Mouse (Mus musculus) gastrocnemius, postnatal 14 days (tissue): ENCODE measurements around the gene Hspa12a. TPM values are rescaled to one million over a fixed set of nuclear protein-coding genes. Genes with fewer than 3 reads are reported as not detected.
"Not testable (repeated sequence)": the region's sequence is repeated elsewhere in the genome, so short reads cannot be mapped to it uniquely, and the experiment has no call there.

ENCODE experiments used
- DNase-seq: peaks from one replicate; pipeline ENCODE4 v3.0.0; 2021; ENCODE audit warnings: mixed read lengths
- intact Hi-C: fragments of 180-260 bp; cut with DNase I; formaldehyde crosslinking; loops from one replicate; pipeline ENCODE4 v1.15.1; 2025; ENCODE audit warnings: low total_unique reads
- total RNA-seq, 2 experiments: library from RNA; stranded (reverse); gene quantifications; 2 replicates each; pipeline ENCODE4 v1.2.3; 2021

Hspa12a gene
- total RNA-seq, 2 experiments from 2014 or later = 8.6 to 13.4 TPM

DNA sequence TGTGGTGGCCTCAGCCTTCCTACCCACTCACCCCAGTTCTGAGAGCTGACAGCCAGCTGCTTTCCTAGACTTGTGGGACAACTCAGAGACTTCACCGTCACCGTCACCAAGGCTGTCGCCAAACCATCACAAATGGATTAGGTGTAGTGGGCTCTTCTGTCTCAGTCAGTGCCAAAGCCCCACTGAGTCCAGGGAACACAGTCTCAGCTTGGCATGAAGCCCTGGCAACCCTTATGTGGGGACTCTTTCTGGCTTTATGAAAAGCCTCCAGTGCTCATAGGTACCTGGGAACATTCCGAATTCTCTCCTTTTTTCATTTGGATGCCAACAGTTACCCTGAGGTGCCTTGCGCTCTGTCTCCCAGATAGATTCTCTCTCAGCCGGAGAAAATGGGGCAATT is 30.2 kb downstream of the Hspa12a start:
- intact Hi-C loops = loop anchor here (2.0 kb wide), 1 partner anchor 294 kb away; no protein-coding TSS in a partner anchor

DNA sequence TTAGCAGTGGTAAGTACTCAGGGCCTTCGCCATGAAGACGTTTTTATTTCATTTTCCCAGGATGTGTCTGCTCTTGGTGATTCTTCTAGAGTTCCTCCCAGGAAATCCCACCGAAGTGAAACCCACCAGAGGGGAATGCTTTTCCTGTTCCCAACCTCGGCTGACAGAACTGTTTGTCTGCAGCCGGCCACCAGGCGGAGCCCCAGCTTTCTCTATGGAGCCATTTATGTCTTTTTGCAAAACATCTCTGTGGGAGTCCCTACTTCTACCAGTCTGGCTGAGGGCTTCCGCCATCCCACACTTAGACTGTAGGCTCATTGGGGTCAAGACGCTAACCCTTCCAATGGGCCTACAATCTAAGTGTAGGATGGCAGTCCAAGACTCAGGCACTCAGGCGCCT is 32.1 kb downstream of the Hspa12a start:
- intact Hi-C loops = loop anchor here (2.0 kb wide), 1 partner anchor 287 kb away; no protein-coding TSS in a partner anchor
- peak; percentile 66 for DNase-seq

More for the DNA sequence above, 30.2 kb downstream of the Hspa12a start:
- no peak for DNase-seq

DNA sequence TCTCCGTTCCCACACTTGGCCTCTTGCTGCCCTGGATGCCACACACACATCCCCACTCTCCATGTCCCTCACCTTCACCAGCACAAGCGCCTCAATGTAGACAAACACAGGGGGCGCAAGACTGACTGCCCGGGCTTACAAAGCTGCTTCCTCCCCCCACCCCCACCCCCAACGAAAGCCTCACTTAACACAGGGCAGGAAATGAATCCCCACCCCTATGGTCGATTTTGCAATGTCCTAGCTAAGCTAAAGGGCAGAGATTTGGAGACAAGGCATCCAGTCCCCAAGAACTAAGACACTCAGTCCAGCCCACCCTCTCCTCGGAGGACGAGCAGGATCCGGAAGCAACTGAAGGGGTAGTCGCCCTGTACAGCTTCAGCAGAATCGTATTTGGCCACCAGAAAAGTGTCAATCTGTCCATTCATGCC is 32.5 kb downstream of the Hspa12a start:
- no peak for DNase-seq

DNA sequence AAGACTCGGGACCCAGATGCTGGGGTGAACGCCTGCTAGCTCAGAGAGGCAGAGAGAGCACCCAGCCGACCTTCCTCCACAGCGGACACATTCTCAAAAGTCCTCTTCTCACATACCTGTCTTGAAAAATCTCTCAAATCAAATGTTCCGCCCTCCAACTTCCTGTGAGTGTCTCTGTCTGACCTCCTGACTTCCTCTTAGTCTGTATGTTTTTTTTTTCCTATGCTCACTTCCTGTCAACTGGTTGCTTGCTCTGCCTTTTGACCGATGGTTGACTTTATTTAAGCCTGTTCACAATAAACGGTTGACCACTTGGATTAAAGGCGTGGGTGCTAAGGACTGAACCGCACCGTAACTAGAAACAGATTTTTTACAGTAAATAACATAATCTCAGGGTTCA is 35.4 kb downstream of the Hspa12a start:
- DNase-seq = no peak
- intact Hi-C loops = no loop called here

More for the DNA sequence above, 32.5 kb downstream of the Hspa12a start:
- intact Hi-C loops = loop anchor here (2.0 kb wide), 1 partner anchor 288 kb away; no protein-coding TSS in a partner anchor

DNA sequence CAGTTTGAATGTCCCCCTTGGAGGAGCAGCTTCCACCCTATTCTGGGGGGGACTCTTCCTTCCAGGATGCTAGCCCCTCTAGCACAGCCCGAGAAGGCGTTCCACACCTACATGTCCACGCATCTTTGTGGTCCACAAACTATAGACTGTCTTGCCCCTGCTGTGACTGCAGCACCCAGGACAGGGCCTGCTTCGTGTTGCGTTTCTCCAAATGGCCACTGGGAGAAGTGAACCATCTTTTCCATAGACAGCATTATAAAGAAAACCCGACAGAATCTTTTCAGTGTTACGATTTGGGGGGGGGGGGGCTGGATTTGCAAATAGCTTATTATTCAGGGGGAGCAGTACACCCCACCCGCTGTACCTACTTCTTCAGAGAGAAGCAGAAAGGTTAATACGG is 36.8 kb downstream of the Hspa12a start:
- intact Hi-C loops = no loop called here
- DNase-seq = no peak

DNA sequence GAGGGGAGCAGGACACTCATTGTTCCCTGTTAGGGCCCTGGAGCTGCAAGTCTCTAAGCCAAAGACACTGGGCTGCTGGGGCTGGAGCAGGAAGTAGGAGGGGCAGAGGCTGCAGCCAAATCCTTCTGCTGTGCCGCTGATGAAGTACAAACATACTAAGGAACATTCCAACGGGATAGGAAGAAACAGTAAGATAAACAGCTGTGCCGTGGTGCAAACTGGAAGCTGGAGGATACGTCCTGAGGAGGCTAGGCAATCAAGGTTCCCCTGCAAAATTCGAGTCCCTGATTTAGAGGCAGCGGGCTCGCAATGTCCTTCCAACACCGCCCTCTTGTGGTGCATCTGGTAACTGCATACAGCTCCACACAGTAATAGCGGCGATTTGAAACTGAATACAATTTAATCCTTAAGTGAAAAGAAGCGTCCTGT is 39.5 kb downstream of the Hspa12a start:
- DNase-seq = peak; percentile 81

DNA sequence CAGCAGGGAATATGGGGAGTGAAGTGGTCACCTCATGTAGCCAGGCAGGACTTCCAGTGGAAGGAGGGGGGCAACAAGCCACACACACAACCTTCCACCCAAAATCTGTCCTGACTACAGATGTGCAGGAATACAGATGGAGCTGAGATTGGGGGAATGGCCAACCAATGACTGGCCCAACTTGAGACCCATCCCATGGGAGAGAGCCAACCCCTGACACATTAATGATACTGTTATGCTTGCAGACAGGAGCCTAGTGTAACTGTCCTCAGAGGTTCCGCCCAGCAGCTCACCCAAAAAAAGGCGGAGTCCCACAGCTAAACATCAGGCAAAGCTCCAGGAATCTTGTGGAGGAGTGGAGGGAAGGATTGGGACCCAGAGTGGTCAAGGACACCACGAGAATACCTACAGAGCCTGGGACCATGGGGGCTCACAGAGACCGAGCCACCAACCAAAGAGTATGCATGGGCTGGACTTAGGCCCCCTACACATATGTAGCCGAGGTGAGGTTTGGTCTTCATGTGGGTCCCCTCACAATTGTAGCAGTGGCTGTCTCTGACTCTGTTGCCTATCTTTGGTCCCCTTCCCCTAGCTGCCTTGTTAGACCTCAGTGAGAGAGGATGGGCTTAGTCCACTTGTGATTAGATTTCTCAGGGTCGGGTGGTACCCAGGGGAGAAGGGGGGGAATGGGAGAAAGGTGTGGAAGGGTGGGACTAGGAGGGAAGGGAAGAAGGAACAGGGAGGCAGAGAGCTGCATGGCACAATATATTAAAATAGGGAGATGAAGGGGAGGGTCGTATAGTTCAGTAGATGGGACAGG is 40.2 kb downstream of the Hspa12a start:
- intact Hi-C loops = loop anchor here (2.0 kb wide), 1 partner anchor 92 kb away; no protein-coding TSS in a partner anchor

More for the DNA sequence above, 39.5 kb downstream of the Hspa12a start:
- intact Hi-C loops = loop anchor here (2.0 kb wide), 1 partner anchor 93 kb away; no protein-coding TSS in a partner anchor

DNA sequence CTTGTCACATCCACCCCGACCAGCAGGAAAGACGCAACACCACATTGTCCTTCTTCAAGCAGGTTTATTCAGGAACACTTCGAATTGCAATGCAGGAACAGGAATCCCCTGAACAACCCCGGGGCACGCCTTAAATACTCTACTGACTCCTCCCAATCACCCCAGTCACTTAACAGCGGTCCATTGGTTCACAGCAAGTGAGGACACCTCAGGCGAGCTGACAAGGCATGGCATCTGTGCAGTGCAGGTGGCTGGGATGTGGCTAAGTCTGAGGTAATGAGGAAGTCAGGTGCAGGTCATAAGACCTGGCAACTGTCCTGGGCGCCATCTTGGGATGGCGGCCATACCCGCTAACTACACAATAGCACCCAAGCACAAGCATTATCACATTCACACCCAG is 43.0 kb downstream of the Hspa12a start:
- intact Hi-C loops, DNase-seq: not testable (repeated sequence)

More for the DNA sequence above, 40.2 kb downstream of the Hspa12a start:
- DNase-seq = no peak

DNA sequence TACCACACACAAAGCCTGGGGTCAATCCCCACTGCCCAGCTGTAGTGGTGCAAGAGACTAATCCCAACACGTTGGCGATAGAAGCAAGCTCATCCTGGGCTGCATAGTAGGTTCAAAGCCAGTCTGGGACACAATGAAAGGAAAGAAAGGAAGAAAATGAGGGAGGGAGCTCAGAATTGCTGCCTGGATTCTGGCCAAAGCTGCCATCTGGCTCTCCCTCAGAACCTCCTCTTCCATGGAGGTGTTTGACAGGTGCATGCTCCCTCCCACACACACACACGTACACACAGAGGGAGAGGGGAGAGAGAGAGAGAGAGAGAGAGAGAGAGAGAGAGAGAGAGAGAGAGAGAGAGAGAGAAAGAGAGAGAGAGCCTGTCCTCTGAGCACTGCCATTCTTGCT is 47.2 kb downstream of the Hspa12a start:
- DNase-seq = no peak
- intact Hi-C loops = no loop called here

DNA sequence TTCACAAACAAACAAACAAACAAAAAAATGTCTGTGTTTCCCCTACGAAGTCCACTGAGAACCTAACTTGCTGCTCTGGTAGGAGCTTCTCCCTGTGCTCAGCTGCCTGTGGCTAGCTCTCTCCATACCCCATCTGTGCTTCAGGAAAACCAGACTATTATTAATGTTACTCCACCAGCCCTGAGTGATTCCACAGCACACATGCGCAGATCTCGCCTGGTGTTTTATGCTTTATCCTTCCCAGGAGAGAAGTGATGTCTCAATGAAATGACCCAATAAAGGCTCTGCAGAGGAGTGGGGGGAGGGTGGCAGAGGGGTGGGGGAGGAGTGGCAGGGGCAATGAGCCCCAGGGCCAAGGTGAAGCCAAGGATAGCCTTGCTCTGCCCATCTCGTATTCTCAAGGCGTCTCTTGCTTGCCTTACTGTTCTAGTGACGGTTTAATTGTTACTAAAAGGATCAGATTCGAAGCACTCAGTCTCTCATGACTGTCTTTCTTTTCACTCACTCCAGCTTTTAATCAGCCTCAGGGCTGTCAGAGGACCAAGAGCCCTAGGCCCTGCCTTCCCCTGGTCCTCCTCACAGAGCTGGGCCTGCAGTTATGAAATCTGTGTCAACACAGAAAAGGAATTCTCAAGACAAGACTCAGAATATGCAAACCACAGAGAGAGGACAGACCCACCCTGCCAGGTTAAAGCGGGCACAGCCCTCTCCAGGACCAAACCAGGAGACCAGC is 54.0 kb downstream of the Hspa12a start:
- no peak for DNase-seq
- intact Hi-C loops = no loop called here

DNA sequence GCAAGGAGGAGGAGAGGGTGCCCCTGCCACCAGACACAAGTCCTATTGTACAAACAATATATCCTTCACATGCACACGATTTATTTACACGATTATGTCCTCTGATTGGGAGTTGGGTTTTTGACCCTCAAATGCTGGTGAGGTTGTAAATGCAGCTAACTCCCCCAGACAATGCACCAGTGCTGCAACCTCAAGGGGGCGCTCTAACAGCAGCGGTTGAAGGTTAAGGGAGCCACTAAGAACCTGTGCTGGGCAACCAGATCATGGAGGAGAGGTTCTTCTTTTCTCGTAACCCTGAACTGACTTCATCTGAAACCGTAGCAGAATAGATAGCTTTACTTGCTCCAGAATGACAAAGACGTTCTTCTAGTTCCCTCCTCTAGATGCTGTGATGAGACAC is 57.0 kb downstream of the Hspa12a start:
- intact Hi-C loops = no loop called here
- DNase-seq = no peak

DNA sequence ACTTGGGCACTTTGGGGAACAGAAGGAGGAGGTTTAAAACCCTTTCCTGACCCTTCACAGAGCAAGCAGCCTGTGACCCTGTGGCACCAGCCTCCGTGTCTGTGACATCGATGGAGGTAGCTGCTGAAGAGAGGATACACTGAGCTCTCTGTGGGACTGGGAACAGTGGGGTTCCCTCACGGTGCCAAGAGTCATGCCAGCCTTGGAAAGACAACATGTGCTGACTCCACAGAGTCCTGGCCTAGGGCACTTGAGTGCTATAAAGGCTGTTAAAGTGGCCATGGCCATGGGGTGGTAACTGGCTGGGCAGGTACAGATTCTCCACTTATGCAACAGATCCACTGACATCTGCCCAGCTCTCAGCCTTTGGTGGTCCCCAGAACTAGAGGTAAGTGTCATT is 60.0 kb downstream of the Hspa12a start:
- intact Hi-C loops = no loop called here
- no peak for DNase-seq

DNA sequence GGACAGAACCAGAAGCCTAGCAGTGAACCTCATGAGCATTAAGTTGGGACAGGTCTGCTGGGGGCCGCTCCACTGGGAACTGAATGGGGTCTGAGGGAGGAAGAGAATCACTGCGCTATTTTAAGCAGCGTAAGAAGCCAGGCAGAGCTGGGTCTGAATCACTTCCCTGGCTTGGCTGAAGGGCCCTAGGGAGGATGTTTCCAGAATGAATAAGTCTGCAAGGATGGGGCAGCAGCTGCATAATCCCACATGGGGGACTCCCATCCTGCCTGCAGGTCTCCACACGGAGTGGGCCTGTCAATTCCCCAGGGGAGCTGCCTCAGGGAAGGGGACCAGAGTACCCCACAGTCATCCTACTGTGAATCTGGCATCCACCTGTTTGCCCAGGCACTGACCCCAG is 61.1 kb downstream of the Hspa12a start:
- intact Hi-C loops = no loop called here
- peak; percentile 18 for DNase-seq

DNA sequence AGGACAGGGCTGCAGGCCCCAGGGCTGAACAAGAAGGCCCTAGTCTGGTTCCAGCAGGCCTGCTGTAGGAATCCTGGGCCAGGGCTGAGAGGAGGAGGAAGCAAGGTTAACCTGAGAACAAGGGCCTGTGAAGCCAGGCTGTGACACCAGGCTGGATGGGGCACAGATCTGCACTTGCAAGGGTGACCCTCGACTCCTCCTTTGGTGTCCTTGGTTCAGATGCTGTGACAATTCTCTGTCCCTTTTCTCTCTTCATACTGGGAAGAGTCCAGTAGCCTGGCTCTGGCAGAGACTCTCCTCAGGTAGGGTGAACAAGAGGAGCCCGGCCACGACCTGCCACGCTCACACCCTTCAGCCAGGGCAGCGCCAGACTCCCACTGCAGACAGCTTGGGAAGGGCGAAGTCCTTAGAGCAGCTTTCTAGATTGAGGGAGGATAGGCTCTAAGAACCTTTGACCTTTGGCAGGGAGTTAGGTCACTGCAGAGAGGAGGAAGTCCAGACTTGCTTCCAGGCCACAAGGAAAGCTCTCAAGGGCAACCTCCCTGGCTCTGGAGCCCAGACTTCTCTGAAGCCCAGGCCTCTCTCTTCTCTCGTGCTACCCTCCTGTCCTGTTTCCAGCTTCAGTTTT is 64.0 kb downstream of the Hspa12a start:
- intact Hi-C loops = no loop called here
- DNase-seq = no peak

DNA sequence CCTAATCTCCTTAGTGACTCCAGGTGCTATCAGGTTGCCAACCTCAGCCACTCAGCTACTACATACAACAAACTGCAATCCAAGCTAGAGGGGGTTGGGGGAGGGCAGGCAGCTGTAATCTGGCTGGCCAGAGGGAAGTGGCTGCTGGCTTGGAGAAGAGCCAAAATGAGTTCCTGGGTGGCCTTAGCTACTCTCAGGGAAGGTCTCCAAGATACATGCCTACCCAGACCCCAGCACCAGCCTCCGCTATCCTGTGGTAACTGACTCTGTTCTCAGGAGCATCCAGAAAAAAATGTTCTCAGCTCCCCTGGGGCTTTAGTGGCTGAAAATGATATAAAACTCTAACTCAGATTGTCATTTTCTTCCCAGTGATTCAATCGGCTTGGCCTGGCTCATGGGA is 64.9 kb downstream of the Hspa12a start:
- intact Hi-C loops = no loop called here
- DNase-seq = no peak

DNA sequence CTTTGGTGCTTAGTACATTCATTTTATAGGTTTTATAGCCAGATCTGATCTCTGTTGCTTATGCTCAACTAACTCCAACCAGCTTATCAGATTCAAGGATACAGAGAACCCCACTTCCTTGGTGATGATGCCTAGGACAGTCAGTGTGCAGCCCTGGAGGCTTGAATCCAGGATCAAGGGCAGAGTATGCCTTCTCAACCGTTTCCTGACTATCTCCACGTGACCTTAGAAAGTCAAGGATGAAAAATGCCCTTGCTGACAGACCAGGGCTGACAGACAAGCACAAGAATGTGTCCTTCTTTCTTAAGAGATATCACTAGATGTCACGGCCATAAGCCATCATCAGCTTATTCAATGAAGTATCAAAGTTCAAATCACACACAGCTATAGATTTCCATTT is 69.9 kb downstream of the Hspa12a start:
- intact Hi-C loops = no loop called here
- DNase-seq = no peak

DNA sequence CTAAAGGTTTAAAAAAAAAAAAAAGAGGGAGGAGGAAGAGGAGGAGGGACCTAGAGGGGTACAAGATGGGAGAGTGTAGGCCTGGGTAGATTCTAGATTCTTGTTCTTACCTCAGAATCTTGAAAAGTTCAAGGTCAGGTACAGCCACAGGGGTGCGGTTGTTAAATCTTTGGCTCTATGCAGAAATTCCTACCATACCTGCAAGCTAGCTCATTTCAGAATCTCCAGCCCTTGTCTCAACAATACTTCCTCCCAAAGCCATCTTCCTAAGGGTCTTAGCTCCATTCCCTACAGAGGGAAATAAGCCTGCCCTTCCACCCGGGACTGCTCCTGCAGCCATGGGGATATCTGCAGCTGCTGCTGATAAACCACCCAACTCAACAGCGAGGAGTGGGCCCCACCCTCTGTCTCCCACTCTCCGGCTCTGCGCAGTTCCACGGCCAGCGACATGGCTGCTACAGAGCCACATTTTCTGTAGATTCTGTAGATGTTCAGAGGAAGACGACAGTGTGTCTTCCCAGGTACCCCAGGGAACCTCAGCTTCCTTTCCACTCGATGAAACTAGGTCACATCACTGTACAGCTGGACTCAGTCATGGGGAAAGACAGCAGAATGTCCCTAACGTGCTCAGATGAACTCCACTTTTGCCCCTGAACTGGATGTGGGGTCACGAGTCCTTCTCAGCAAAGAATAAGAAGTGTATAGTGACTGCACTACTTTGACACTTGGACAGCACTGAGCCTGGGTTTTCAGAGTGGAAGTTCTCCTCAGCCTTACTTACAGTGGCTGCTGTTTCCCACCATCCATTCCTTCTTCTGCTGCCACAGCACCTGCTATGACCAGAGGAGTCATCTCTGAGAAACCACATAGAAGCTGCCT is 70.8 kb downstream of the Hspa12a start:
- no peak for DNase-seq
- intact Hi-C loops = no loop called here

DNA sequence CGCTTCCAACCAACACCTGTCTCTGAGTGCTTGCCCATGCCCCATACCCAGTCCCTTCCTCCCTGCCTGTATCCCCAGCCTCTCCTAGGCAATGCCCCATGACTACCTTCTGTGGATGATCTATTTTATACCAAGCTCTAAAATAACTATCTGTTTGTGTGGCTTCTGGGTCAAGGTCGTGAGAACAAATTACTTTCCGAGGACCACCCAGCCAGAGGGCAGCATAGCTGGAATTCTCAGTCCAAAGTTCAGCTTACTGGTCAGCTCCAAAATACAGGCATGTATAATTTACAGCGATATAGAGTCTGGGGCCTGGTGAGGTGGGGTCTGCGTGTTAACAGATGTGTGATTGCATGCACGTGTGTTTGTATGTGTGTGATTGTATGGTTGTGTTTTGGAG is 71.6 kb downstream of the Hspa12a start:
- intact Hi-C loops = no loop called here
- DNase-seq = no peak

DNA sequence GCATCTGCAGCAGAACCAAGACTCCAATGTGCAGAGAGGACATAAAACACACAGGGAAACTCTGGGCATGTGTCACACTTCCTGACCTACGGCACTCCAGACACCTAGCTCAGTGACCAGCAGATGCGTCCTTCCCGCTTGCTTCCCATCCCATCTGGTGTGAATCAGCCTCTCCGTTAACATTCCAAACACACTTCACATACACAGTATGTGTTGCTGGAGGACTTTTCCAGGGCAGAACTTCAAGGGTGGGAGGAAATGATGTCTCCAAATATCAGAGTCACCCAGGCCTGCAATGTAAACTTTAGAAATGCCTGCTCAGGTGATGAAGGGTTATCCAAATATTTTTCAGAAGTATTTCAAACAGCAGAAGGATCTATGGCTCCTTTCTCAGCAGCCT is 76.8 kb downstream of the Hspa12a start:
- intact Hi-C loops = no loop called here
- no peak for DNase-seq
